Mouse (Mus musculus): ENCODE measurements around the gene Shisal1. TPM values are rescaled to one million over a fixed set of nuclear protein-coding genes. Genes with fewer than 3 reads are reported as not detected.

Gene Shisal1
- 16.4 and 18.0 TPM in 2 replicates for polyA plus RNA-seq (2014; fragmentation: Nextera tagmentation; extraction: Ambion mirVana)

DNA sequence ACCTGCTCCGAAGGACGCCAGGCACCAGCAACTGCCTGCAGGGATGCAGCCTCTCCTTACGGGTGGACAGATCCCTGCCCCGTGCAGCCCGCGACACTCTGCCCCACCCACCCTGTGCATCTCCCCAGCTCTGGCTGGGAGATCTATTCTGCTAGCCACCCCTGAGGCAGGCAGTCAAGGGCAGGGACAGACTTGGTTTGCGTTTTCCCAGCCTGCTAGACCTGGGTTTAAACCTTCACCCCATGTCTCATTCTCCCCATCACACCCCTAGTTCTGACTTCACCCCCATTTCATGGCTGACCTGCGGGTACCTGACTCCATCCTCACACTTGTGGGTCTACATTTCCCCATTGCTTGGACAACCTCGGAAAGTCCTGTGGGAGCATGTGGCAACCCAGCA is at the start of gene Shisal1:
TSS of gene Shisal1 (minus strand) at position 101 of the 400 bp plus-strand sequence.
- WGBS: 10% methylated on average over 9 of the region's 9 CpGs
- DNase-seq (no peak), ATAC-seq (ENCODE audit: low FRiP score, low TSS enrichment) (no peak)
- peak within 1 kb of the TSS; percentile 82 for H3K4me2 ChIP-seq (ENCODE audit: low read length)
- peak within 1 kb of the TSS; percentile 70 for H3K27ac ChIP-seq (replicated peaks; ENCODE audit: low read depth, low read length)
- H3K27me3 ChIP-seq (ENCODE audit: control insufficient read depth, insufficient read depth, low read length): no peaks in the 10 kb centered on the region; the same call in 1 of the 2 replicates
- peak within 1 kb of the TSS; percentile 80 for H3K9ac ChIP-seq (replicated peaks; ENCODE audit: low read length)
- H3K9me3 ChIP-seq (ENCODE audit: control insufficient read depth, low read length): no peaks in the 10 kb centered on the region
- H3K4me3 ChIP-seq (replicated peaks; ENCODE audit: low read depth, low read length): peak within 1 kb of the TSS; percentile 58
- H3K36me3 ChIP-seq (ENCODE audit: control insufficient read depth, insufficient read depth, low read length): no peaks in the 10 kb centered on the region
- peaks cover 36% of the 10 kb centered on the region for H3K4me1 ChIP-seq (ENCODE audit: control insufficient read depth, insufficient read depth, low read length)

DNA sequence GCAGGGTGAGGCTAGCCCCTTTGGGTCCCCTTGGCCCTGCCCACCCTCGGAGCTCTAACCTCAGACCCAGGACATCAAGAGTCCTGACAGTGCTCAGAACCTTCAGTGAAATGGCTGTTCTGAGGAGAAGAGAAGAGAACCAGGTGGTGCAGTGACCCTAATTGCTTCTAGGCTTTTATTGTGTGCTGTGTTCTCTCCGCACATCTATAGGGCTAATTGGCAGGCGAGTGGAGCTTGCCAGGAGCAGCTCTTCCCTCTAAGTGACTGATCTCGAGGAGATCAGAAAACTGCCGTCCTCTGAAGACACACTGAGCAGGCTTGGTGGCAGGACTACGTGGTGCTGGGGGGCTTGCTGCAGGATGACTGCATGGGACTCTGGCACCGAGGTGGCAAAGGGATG is 43.6 kb upstream of the Shisal1 start:
- ATAC-seq (ENCODE audit: low FRiP score, low TSS enrichment): no peak
- no peak overlapping the region for H3K4me2 ChIP-seq (ENCODE audit: low read length)
- no peak overlapping the region for H3K27ac ChIP-seq (replicated peaks; ENCODE audit: low read depth, low read length)
- no peak overlapping the region for H3K4me3 ChIP-seq (replicated peaks; ENCODE audit: low read depth, low read length)
- DNase-seq: no peak
- H3K9ac ChIP-seq (replicated peaks; ENCODE audit: low read length): no peak overlapping the region
- WGBS: 51% methylated on average over 7 of the region's 7 CpGs
- H3K9me3 ChIP-seq (ENCODE audit: control insufficient read depth, low read length): no peaks in the 10 kb centered on the region
- H3K36me3 ChIP-seq (ENCODE audit: control insufficient read depth, insufficient read depth, low read length): no peaks in the 10 kb centered on the region
- no peaks in the 10 kb centered on the region for H3K27me3 ChIP-seq (ENCODE audit: control insufficient read depth, insufficient read depth, low read length)
- peaks cover 24% of the 10 kb centered on the region; the same call in 1 of the 2 replicates for H3K4me1 ChIP-seq (ENCODE audit: control insufficient read depth, insufficient read depth, low read length)

DNA sequence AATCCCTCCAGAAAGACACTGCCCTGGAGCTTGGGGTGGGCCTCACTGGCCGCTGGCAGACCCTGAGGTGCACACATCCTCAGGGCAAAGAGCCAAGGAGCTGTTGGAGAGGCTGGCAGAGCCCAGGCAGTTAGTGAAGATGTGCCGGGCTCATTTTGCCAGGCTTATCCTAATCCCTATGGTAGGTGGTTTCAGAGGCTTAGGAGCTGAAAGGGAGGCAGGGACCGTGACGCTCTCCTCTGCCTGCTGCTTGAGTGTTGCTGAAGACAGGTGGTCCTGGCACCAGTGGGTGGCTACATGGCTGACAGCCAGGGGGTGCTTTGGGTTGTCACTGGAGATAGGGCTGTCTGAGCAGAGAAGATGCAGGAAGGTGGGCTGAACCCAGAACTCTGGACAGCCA is 37.4 kb upstream of the Shisal1 start:
- no peak overlapping the region for H3K27ac ChIP-seq (replicated peaks; ENCODE audit: low read depth, low read length)
- peaks cover 30% of the 10 kb centered on the region for H3K4me1 ChIP-seq (ENCODE audit: control insufficient read depth, insufficient read depth, low read length)
- no peak overlapping the region for H3K4me2 ChIP-seq (ENCODE audit: low read length)
- H3K36me3 ChIP-seq (ENCODE audit: control insufficient read depth, insufficient read depth, low read length): no peaks in the 10 kb centered on the region
- H3K9me3 ChIP-seq (ENCODE audit: control insufficient read depth, low read length): no peaks in the 10 kb centered on the region
- no peak overlapping the region for H3K9ac ChIP-seq (replicated peaks; ENCODE audit: low read length)
- H3K27me3 ChIP-seq (ENCODE audit: control insufficient read depth, insufficient read depth, low read length): no peaks in the 10 kb centered on the region
- H3K4me3 ChIP-seq (replicated peaks; ENCODE audit: low read depth, low read length): no peak overlapping the region
- ATAC-seq (ENCODE audit: low FRiP score, low TSS enrichment): 0 out of 2 replicates have a peak, but pooled peaks have one; percentile 20
- DNase-seq: peak; percentile 64
- WGBS: 19% methylated on average over 4 of the region's 4 CpGs

DNA sequence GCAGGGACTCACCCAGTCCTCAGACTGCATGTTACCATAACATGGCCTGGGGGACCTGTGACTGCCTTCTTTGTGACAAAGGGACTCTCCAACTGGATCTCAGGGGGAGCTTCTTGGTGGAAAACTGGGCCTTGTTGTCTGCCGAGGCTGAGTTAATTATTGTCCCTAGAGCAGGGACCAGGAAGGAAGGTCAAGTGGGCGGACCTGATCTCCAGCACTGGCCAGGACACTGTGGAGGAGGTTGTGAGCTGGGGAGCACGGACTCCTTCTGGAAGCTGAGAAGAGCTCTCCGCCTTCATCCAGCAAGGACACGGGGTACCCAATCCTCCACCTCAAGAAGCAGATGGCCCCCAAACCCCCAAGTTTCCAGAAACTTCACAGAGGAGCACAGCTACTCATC is 36.7 kb upstream of the Shisal1 start:
- no peaks in the 10 kb centered on the region for H3K36me3 ChIP-seq (ENCODE audit: control insufficient read depth, insufficient read depth, low read length)

DNA sequence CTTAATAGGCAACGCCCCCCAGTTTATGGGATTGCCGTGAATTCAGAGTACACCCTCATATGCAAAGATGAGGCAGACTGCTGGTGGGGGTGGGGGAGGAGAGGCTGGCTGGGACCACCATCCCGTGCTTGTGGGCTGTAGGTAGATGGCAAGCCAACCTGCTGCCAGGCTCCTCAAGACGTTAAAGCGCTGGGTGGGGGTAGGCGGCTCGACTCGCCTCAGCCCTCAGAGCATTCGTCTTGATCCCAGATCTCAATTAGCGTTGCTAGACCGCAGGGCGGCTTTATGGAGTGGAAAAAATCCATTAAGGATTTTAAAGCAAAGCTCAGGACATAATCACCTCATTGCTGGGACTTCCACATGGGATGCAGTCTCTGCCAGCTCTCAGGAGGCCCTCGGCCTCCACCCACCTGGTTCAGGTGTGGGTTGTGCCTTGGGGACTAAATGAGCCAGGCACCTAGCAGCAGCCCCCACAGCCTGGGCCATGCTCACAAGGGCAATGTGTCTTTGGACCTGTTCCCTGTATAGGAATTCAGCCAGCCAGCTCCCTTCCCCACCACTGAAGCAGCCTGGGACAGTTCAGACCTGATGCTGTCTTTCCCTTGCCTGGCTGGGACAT is 34.5 kb upstream of the Shisal1 start:
- no peaks in the 10 kb centered on the region for H3K9me3 ChIP-seq (ENCODE audit: control insufficient read depth, low read length)
- H3K36me3 ChIP-seq (ENCODE audit: control insufficient read depth, insufficient read depth, low read length): no peaks in the 10 kb centered on the region
- ATAC-seq (ENCODE audit: low FRiP score, low TSS enrichment) (no peak), DNase-seq (peak; percentile 61)
- H3K27ac ChIP-seq (replicated peaks; ENCODE audit: low read depth, low read length): no peak overlapping the region; the same call in 1 of the 2 replicates
- peaks cover 18% of the 10 kb centered on the region for H3K4me1 ChIP-seq (ENCODE audit: control insufficient read depth, insufficient read depth, low read length)
- 30% methylated on average over 13 of the region's 13 CpGs for WGBS
- H3K4me3 ChIP-seq (replicated peaks; ENCODE audit: low read depth, low read length): no peak overlapping the region
- no peak overlapping the region for H3K9ac ChIP-seq (replicated peaks; ENCODE audit: low read length)
- H3K4me2 ChIP-seq (ENCODE audit: low read length): no peak overlapping the region
- no peaks in the 10 kb centered on the region for H3K27me3 ChIP-seq (ENCODE audit: control insufficient read depth, insufficient read depth, low read length)

More for the DNA sequence above, 36.7 kb upstream of the Shisal1 start:
- peaks cover 30% of the 10 kb centered on the region for H3K4me1 ChIP-seq (ENCODE audit: control insufficient read depth, insufficient read depth, low read length)
- H3K27me3 ChIP-seq (ENCODE audit: control insufficient read depth, insufficient read depth, low read length): no peaks in the 10 kb centered on the region
- H3K27ac ChIP-seq (replicated peaks; ENCODE audit: low read depth, low read length): no peak overlapping the region
- 62% methylated on average over 5 of the region's 5 CpGs for whole genome bisulfite sequencing
- no peak overlapping the region for H3K9ac ChIP-seq (replicated peaks; ENCODE audit: low read length)
- H3K4me2 ChIP-seq (ENCODE audit: low read length): no peak overlapping the region
- H3K4me3 ChIP-seq (replicated peaks; ENCODE audit: low read depth, low read length): no peak overlapping the region
- DNase-seq: no peak
- ATAC-seq (ENCODE audit: low FRiP score, low TSS enrichment): no peak
- H3K9me3 ChIP-seq (ENCODE audit: control insufficient read depth, low read length): no peaks in the 10 kb centered on the region

DNA sequence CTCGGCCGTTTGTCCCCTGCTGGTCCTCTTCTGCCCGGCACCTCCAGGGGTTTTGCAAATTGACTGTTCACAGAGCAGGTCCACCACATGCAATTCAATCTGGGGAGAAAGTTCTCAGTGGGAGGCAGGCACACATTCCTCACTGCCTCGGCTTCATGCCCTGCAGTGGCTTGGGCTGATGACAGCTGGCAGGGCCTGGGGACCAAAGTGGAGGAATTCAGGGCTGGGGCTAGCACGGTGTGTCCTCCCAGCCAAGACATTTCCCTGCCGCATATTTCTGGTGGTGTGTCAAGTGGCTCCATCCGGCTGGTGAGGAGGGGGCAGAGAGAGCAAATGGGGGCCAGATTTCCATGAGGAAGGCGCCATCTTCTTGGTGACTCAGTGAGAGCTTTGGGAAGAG is 22.5 kb upstream of the Shisal1 start:
- Histone ChIP-seq H3K4me3 (replicated peaks; ENCODE audit: low read depth, low read length) (no peak overlapping the region), H3K4me1 (ENCODE audit: control insufficient read depth, insufficient read depth, low read length) (peaks cover 11% of the 10 kb centered on the region), H3K36me3 (ENCODE audit: control insufficient read depth, insufficient read depth, low read length) (no peaks in the 10 kb centered on the region), H3K9me3 (ENCODE audit: control insufficient read depth, low read length) (no peaks in the 10 kb centered on the region), H3K27ac (replicated peaks; ENCODE audit: low read depth, low read length) (no peak overlapping the region), H3K27me3 (ENCODE audit: control insufficient read depth, insufficient read depth, low read length) (no peaks in the 10 kb centered on the region), H3K9ac (replicated peaks; ENCODE audit: low read length) (no peak overlapping the region), H3K4me2 (ENCODE audit: low read length) (no peak overlapping the region)
- ATAC-seq (ENCODE audit: low FRiP score, low TSS enrichment) (no peak), DNase-seq (no peak)
- 47% methylated on average over 8 of the region's 8 CpGs for WGBS

DNA sequence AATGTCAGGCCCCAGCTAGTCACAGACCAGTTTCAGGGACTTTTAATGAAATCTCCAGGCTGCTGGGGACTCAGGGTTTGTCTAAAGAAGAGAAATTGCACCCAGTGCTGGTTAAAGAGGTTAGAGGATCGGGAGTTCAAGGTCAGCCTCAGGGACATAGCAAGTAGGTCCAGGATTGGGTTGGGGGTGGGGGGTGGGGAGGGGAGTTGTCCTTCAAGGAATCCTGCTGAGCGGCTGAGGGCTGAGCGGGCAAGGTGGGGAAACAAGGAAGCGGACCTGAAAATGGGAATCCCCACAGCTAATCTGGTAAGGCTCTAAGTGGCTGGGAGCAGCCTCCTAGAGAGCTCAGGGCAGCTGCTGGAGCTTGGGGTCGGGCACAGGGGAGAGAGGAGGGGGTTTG is 20.9 kb upstream of the Shisal1 start:
- Histone ChIP-seq H3K4me3 (replicated peaks; ENCODE audit: low read depth, low read length) (no peak overlapping the region), H3K36me3 (ENCODE audit: control insufficient read depth, insufficient read depth, low read length) (no peaks in the 10 kb centered on the region), H3K9ac (replicated peaks; ENCODE audit: low read length) (no peak overlapping the region), H3K4me2 (ENCODE audit: low read length) (no peak overlapping the region), H3K9me3 (ENCODE audit: control insufficient read depth, low read length) (no peaks in the 10 kb centered on the region), H3K4me1 (ENCODE audit: control insufficient read depth, insufficient read depth, low read length) (peaks cover 11% of the 10 kb centered on the region), H3K27me3 (ENCODE audit: control insufficient read depth, insufficient read depth, low read length) (no peaks in the 10 kb centered on the region), H3K27ac (replicated peaks; ENCODE audit: low read depth, low read length) (no peak overlapping the region)
- DNase-seq: no peak
- ATAC-seq (ENCODE audit: low FRiP score, low TSS enrichment): no peak
- WGBS: 58% methylated on average over 5 of the region's 5 CpGs

DNA sequence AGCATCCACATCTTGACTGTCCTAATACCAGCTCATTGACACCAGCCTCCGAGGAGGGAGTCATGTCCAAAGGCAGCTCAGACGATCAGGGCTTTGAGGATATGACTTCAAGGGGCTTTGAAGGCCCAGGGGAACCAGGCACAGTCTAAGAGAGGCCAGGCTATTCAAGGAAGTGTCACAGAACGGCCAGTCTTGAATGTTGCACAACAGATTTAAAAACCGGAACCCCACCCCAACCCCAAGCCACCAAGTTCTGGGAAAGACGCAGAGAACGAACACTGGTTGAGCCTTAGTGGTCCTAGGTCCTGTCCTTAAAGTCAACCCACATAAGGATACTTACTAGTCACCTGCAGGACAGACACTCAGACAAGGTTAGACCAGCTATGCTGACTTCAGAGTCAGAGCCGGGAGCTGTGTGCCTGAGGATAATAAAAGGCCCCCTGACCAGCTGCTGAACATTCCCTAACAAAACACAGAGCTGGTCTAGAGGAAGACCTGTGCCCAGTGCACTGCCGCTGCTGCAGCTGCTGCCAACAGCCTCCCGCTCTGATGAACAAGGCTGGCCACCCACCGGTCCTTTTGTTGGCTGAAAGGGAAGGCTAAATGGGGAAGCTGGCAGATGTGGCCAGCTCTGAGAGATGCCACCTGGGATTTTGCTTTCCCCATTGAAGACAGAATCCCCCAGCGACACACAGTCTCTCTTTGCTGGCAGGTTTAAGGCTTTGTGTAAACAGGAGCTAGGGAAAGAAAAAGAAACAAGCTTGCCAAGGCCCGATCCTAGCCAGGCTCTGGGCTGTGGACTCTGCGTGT is 19.8 kb upstream of the Shisal1 start:
- Histone ChIP-seq H3K9me3 (ENCODE audit: control insufficient read depth, low read length) (no peaks in the 10 kb centered on the region), H3K4me3 (replicated peaks; ENCODE audit: low read depth, low read length) (no peak overlapping the region), H3K27ac (replicated peaks; ENCODE audit: low read depth, low read length) (0 out of 2 replicates have a peak overlapping the region, but pooled peaks have one; percentile 60), H3K9ac (replicated peaks; ENCODE audit: low read length) (no peak overlapping the region; the same call in 1 of the 2 replicates), H3K36me3 (ENCODE audit: control insufficient read depth, insufficient read depth, low read length) (no peaks in the 10 kb centered on the region), H3K4me2 (ENCODE audit: low read length) (no peak overlapping the region), H3K4me1 (ENCODE audit: control insufficient read depth, insufficient read depth, low read length) (peaks cover 11% of the 10 kb centered on the region), H3K27me3 (ENCODE audit: control insufficient read depth, insufficient read depth, low read length) (no peaks in the 10 kb centered on the region)
- WGBS: 27% methylated on average over 13 of the region's 13 CpGs
- no peak for ATAC-seq (ENCODE audit: low FRiP score, low TSS enrichment)
- peak; percentile 66 for DNase-seq
